Mouse (Mus musculus) c-Kit-positive CD71-negative TER-119-negative erythroid progenitor cells, embryonic 14.5 days (primary cell): ENCODE data around the gene Zfp322a.
"Not testable (repeated sequence)": the region's sequence is repeated elsewhere in the genome, so short reads cannot be mapped to it uniquely, and the experiment has no call there.

Experiments
- DNase-seq: peaks from one replicate; pipeline ENCODE4 v3.0.0-alpha.2; 2013; ENCODE audit warnings: low read depth

Zfp322a gene

GRCm38 (mm10) chr13:23317305-23317889, 51.6 kb downstream of the Zfp322a start:
- DNase-seq: no peak

GRCm38 (mm10) chr13:23312909-23313669, 55.9 kb downstream of the Zfp322a start:
- DNase-seq: no peak

GRCm38 (mm10) chr13:23310036-23310435, 59.0 kb downstream of the Zfp322a start:
- DNase-seq: no peak

DNA sequence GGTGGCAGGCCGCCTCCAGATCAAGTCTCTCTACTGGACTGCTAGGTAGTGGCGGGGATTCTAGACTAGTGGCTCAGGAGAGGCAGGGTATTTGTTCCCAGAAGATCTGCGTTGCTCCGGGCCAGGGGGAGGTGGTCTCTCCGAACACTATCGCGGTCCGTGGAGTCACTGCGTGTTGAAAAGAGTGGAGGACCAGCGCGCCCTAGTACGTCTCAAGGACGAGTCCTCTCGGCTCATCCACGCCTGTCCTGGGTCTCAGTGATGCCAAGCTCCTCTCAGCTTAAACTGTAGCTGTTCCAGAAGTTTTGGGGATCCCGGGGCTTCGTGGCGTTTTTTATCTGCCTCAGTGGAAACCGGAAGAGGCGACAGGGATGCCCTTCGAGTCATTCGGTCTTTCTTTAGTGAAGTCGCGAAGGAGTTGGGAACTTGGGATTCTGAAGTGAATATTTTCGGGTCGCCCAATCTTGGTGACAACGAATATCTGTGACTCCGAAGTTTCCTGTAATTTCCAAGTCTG, 59.5 kb downstream of the Zfp322a start:
- no peak for DNase-seq

DNA sequence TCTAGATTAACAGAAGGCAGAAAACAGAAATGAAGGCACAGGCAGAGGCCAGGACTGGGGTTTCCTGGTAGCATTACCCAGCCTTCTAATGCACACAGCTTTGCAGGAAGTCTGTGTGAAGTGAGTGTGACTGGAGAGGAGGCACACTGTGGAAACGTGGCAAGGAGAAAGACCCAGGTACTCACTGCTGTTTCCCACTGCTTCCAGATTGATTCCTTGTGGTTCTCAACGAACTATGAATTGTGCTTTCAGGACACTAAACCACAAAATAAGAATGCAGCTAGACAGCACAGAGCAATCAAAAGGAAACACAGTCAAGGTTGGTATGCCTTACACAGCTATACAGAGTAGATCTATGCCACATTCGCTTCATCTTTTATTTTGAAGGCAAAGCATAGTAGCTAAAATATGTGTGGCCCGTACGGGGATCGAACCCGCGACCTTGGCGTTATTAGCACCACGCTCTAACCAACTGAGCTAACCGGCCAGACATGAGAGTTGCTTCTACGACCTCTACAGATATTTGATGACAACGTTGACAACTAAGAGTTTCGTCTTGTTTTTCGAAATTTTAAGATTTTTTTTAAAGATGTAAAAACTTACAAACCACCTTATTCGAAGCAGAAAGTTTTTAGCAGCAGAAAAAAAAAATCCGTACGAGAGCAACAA, 60.2 kb downstream of the Zfp322a start:
- DNase-seq: not testable (repeated sequence)

DNA sequence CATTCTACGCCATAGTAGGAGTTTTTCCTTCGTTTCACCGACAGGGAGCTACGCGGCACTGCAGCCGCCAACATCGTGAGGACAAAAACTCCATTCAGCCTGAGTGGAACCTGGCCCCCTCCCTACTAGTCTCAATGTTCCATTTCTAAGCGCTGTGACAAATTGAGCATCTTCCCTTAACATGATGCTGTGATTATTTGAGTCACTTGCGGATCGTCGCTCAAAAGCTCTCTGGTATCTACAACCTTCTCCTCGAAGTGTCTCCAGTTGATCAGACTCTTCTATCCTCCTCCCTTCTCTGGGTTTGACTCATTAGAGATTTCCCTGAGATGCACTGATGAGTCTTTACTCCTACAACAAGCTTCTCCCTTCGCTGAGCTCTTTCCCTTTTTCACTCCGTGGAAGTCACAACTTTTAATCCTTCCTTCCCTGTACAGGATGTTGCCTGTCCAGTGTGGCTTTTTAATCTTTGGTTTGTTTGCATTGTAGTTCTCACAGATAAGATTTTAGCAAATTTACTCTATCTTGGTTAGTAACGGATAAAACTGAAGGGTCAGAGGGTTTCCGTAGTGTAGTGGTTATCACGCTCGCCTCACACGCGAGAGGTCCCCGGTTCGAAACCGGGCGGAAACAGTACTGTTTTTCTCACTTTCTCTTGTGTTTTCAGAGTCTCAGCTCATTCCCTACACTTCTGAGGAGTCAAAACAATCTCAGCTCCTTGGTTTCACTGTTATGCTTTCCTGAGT, 61.8 kb downstream of the Zfp322a start:
- no peak for DNase-seq

- DNase-seq: no peak
These were observed 62.3 kb downstream of the Zfp322a start for GRCm38 (mm10) chr13:23306707-23307068.
